Mouse (Mus musculus): ENCODE data around the gene Usp50. TPM values are rescaled to one million over a fixed set of nuclear protein-coding genes. Genes with fewer than 3 reads are reported as not detected.

Usp50 gene
- total and polyA plus RNA-seq, 3 experiments = 0.37 to 3.2 (median 0.89) TPM

- dilution Hi-C loops (cut with MboI; ENCODE audit: extremely low pct_ligation_motif_present, extremely low pct_unique_long_range_greater_than_20kb, low sequenced_read_pairs) = no loop called here
Observed at GRCm38 (mm10) chr2:126782433-126782832, 837 bp downstream of the Usp50 start.

GRCm38 (mm10) chr2:126781478-126781877 is 1.8 kb downstream of the Usp50 start:
- Histone ChIP-seq H3K27ac (ENCODE audit: insufficient read depth, low read depth) (no peak overlapping the region), H3K9ac (ENCODE audit: insufficient read depth, low read depth) (no peak overlapping the region), H3K36me3 (replicated peaks in 1 of 2; ENCODE audit: control insufficient read depth in 1 of 2, insufficient read depth in 1 of 2, low read length in 1 of 2) (no peaks in the 10 kb centered on the region), H3K4me3 (replicated peaks in 1 of 3; ENCODE audit: low read depth in 2 of 3, low read length in 2 of 3, poor library complexity in 1 of 3) (no peak overlapping the region), H3K4me2 (ENCODE audit: insufficient read depth, low read depth, poor library complexity, severe bottlenecking) (no peak overlapping the region), H3K4me1 (ENCODE audit: control insufficient read depth in 1 of 2, insufficient read depth in 2 of 2) (peaks cover 0 to 3% of the 10 kb centered on the region in 2 experiments; a peak in 2 of 4 replicates), H3K27me3 (replicated peaks) (no peaks in the 10 kb centered on the region), H3K9me3 (replicated peaks; ENCODE audit: low read length) (no peaks in the 10 kb centered on the region), H3K79me2 (replicated peaks; ENCODE audit: control insufficient read depth, extremely low read depth, insufficient read depth, poor library complexity, severe bottlenecking) (no peaks in the 10 kb centered on the region)
- dilution Hi-C loops (cut with MboI; ENCODE audit: extremely low pct_ligation_motif_present, extremely low pct_unique_long_range_greater_than_20kb, low sequenced_read_pairs) (no loop called here), in situ Hi-C loops (cut with MboI; ENCODE audit: low pct_ligation_motif_present, low pct_unique_long_range_greater_than_20kb, low sequenced_read_pairs) (loop anchor here (10.0 kb wide), 2 partner anchors 187 to 223 kb away; partner anchors contain the start of gene Ap4e1)
- TF ChIP-seq TBP (conservative IDR thresholded peaks at IDR 0.05; ENCODE audit: low read depth, low read length) (peak; percentile 91), E2F4 (IDR thresholded peaks at IDR 0.05; ENCODE audit: insufficient replicate concordance, low read depth, low read length) (no peak), JUN (IDR thresholded peaks at IDR 0.05; ENCODE audit: insufficient read depth, low read depth, low read length) (no peak)
- no peak for DNase-seq (ENCODE audit: extremely low read depth)

More at GRCm38 (mm10) chr2:126782433-126782832, 837 bp downstream of the Usp50 start:
- Histone ChIP-seq H3K36me3 (replicated peaks in 1 of 2; ENCODE audit: control insufficient read depth in 1 of 2, insufficient read depth in 1 of 2, low read length in 1 of 2) (no peaks in the 10 kb centered on the region), H3K27me3 (replicated peaks) (no peaks in the 10 kb centered on the region), H3K4me1 (ENCODE audit: control insufficient read depth in 1 of 2, insufficient read depth in 2 of 2) (peaks cover 0 to 3% of the 10 kb centered on the region in 2 experiments; a peak in 2 of 4 replicates), H3K79me2 (replicated peaks; ENCODE audit: control insufficient read depth, extremely low read depth, insufficient read depth, poor library complexity, severe bottlenecking) (no peaks in the 10 kb centered on the region), H3K9me3 (replicated peaks; ENCODE audit: low read length) (no peaks in the 10 kb centered on the region), H3K4me3 (replicated peaks in 1 of 3; ENCODE audit: low read depth in 2 of 3, low read length in 2 of 3, poor library complexity in 1 of 3) (no peak overlapping the region), H3K27ac (ENCODE audit: insufficient read depth, low read depth) (no peak overlapping the region), H3K9ac (ENCODE audit: insufficient read depth, low read depth) (no peak overlapping the region), H3K4me2 (ENCODE audit: insufficient read depth, low read depth, poor library complexity, severe bottlenecking) (no peak overlapping the region)
- peak in 1 of 2 experiments; percentile 52; a peak in 3 of 4 replicates for TF ChIP-seq CTCF (conservative IDR thresholded peaks at IDR 0.05 in 1 of 2, IDR thresholded peaks at IDR 0.05 in 1 of 2; ENCODE audit: low read depth in 2 of 2, low read length in 2 of 2)
- TF ChIP-seq POLR2A (IDR thresholded peaks at IDR 0.05; ENCODE audit: low read depth, low read length) = no peak
- peak; percentile 53 for TF ChIP-seq RAD21 (IDR thresholded peaks at IDR 0.05; ENCODE audit: low read depth, low read length)
- TF ChIP-seq MYC (IDR thresholded peaks at IDR 0.05; ENCODE audit: low read depth, low read length) = peak; percentile 83
- in situ Hi-C loops (cut with MboI; ENCODE audit: low pct_ligation_motif_present, low pct_unique_long_range_greater_than_20kb, low sequenced_read_pairs) = loop anchor here (10.0 kb wide), 2 partner anchors 188 to 222 kb away; partner anchors contain the start of gene Ap4e1
- peak; percentile 27 for DNase-seq (ENCODE audit: extremely low read depth)

GRCm38 (mm10) chr2:126780286-126780685 is 3.0 kb downstream of the Usp50 start:
- in situ Hi-C loops (cut with MboI; ENCODE audit: low pct_ligation_motif_present, low pct_unique_long_range_greater_than_20kb, low sequenced_read_pairs) = loop anchor here (10.0 kb wide), 2 partner anchors 185 to 225 kb away; partner anchors contain the start of gene Ap4e1
- H3K36me3 ChIP-seq (replicated peaks in 1 of 2; ENCODE audit: control insufficient read depth in 1 of 2, insufficient read depth in 1 of 2, low read length in 1 of 2) = no peaks in the 10 kb centered on the region
- H3K9me3 ChIP-seq (replicated peaks; ENCODE audit: low read length) = no peaks in the 10 kb centered on the region
- H3K27me3 ChIP-seq (replicated peaks) = no peaks in the 10 kb centered on the region
- H3K27ac ChIP-seq (ENCODE audit: insufficient read depth, low read depth) = no peak overlapping the region
- peaks cover 0 to 3% of the 10 kb centered on the region in 2 experiments; a peak in 2 of 4 replicates for H3K4me1 ChIP-seq (ENCODE audit: control insufficient read depth in 1 of 2, insufficient read depth in 2 of 2)
- no peaks in the 10 kb centered on the region for H3K79me2 ChIP-seq (replicated peaks; ENCODE audit: control insufficient read depth, extremely low read depth, insufficient read depth, poor library complexity, severe bottlenecking)
- dilution Hi-C loops (cut with MboI; ENCODE audit: extremely low pct_ligation_motif_present, extremely low pct_unique_long_range_greater_than_20kb, low sequenced_read_pairs) = no loop called here
- no peak for TF ChIP-seq ETS1 (conservative IDR thresholded peaks at IDR 0.05; ENCODE audit: low read depth, low read length)
- no peak for TF ChIP-seq MXI1 (IDR thresholded peaks at IDR 0.05; ENCODE audit: low read depth, low read length)
- no peak for TF ChIP-seq ZMIZ1 (IDR thresholded peaks at IDR 0.05; ENCODE audit: low read depth, low read length)
- TF ChIP-seq E2F4 (IDR thresholded peaks at IDR 0.05; ENCODE audit: insufficient replicate concordance, low read depth, low read length) = no peak
- no peak for TF ChIP-seq MAFK (IDR thresholded peaks at IDR 0.05; ENCODE audit: insufficient replicate concordance, low read length)
- no peak for TF ChIP-seq USF2 (conservative IDR thresholded peaks at IDR 0.05; ENCODE audit: low read depth, low read length)
- TF ChIP-seq MAX (IDR thresholded peaks at IDR 0.05; ENCODE audit: low read length) = no peak
- no peak for TF ChIP-seq CTCF (conservative IDR thresholded peaks at IDR 0.05 in 1 of 2, IDR thresholded peaks at IDR 0.05 in 1 of 2; ENCODE audit: low read depth in 2 of 2, low read length in 2 of 2)
- no peak for TF ChIP-seq ELF1 (IDR thresholded peaks at IDR 0.05; ENCODE audit: low read depth, low read length)
- TF ChIP-seq NELFE (IDR thresholded peaks at IDR 0.05; ENCODE audit: low read depth, low read length) = no peak
- no peak for TF ChIP-seq BHLHE40 (IDR thresholded peaks at IDR 0.05; ENCODE audit: low read depth, low read length)
- TF ChIP-seq TCF12 (IDR thresholded peaks at IDR 0.05; ENCODE audit: low read depth, low read length) = no peak
- TF ChIP-seq TBP (conservative IDR thresholded peaks at IDR 0.05; ENCODE audit: low read depth, low read length) = no peak
- TF ChIP-seq JUND (conservative IDR thresholded peaks at IDR 0.05; ENCODE audit: low read depth, low read length) = no peak
- TF ChIP-seq JUN (IDR thresholded peaks at IDR 0.05; ENCODE audit: insufficient read depth, low read depth, low read length) = no peak
- no peak for TF ChIP-seq UBTF (IDR thresholded peaks at IDR 0.05; ENCODE audit: low read depth, low read length)
- TF ChIP-seq MEF2A (IDR thresholded peaks at IDR 0.05; ENCODE audit: borderline replicate concordance, low read depth, low read length) = no peak
- no peak for TF ChIP-seq CHD1 (IDR thresholded peaks at IDR 0.05; ENCODE audit: low read depth, low read length)
- no peak overlapping the region for H3K4me2 ChIP-seq (ENCODE audit: insufficient read depth, low read depth, poor library complexity, severe bottlenecking)
- no peak for DNase-seq (ENCODE audit: extremely low read depth)
- H3K9ac ChIP-seq (ENCODE audit: insufficient read depth, low read depth) = no peak overlapping the region
- no peak overlapping the region for H3K4me3 ChIP-seq (replicated peaks in 1 of 3; ENCODE audit: low read depth in 2 of 3, low read length in 2 of 3, poor library complexity in 1 of 3)
